Mouse (Mus musculus): ENCODE data around the gene Zfp451.
"Not testable (repeated sequence)": the region's sequence is repeated elsewhere in the genome, so short reads cannot be mapped to it uniquely, and the experiment has no call there.

DNA sequence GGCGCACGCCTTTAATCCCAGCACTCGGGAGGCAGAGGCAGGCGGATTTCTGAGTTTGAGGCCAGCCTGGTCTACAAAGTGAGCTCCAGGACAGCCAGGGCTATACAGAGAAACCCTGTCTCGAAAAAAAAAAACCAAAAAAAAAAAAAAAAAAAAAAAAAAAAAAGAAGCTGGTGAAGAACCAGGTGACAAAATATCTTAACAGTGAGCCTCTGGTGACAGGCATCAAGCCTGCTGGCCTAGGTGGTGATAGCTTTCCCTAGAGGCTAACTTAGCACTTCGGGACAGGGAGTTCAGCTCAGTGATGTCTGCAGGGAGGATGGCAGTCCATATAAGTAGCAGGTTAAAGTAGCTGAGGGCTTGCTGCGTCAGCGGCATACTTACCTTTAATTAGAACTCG, 69.6 kb downstream of the Zfp451 start:
- not testable (repeated sequence) for TF ChIP-seq CTCF (IDR thresholded peaks at IDR 0.05; ENCODE audit: control insufficient read depth, insufficient read depth, insufficient replicate concordance, low read depth, low read length); POLR2A (IDR thresholded peaks at IDR 0.05; ENCODE audit: control insufficient read depth, low read depth, low read length)
